Mouse (Mus musculus) stomach, postnatal 0 days (tissue): ENCODE results near the gene Inf2. TPM values are rescaled to one million over a fixed set of nuclear protein-coding genes. Genes with fewer than 3 reads are reported as not detected.

ENCODE experiments used
- ATAC-seq: fragments of 200-750 bp; cut with Nextera tagmentation; 2 replicates; pipeline ENCODE4 v1.8.0; 2017; ENCODE audit not compliant: low FRiP score, low TSS enrichment
- DNase-seq: peaks from one replicate; pipeline ENCODE4 v3.0.0-alpha.2; 2016; ENCODE audit warnings: low spot score
- H3K27ac ChIP-seq: fragments of 300-500 bp; sonication (generic); replicated peaks from 2 replicates; pipeline ENCODE4 v1.5.1; 2014; ENCODE audit warnings: mild to moderate bottlenecking, control low read depth
- H3K27me3 ChIP-seq: fragments of 300-500 bp; sonication (generic); 2 replicates; pipeline ENCODE4 v1.6.1; 2014; ENCODE audit warnings: low read length; ENCODE audit not compliant: control insufficient read depth, insufficient read depth
- H3K36me3 ChIP-seq: fragments of 300-500 bp; sonication (generic); 2 replicates; pipeline ENCODE4 v1.6.1; 2014; ENCODE audit warnings: low read length, mixed read lengths; ENCODE audit not compliant: control insufficient read depth, insufficient read depth
- H3K4me1 ChIP-seq: fragments of 300-500 bp; sonication (generic); replicated peaks from 2 replicates; pipeline ENCODE4 v1.6.1; 2014; ENCODE audit warnings: antibody characterized with exemption; ENCODE audit not compliant: control insufficient read depth, insufficient read depth
- H3K4me2 ChIP-seq: fragments of 300-500 bp; sonication (generic); replicated peaks from 2 replicates; pipeline ENCODE4 v1.6.1; 2014; ENCODE audit warnings: low read depth, mild to moderate bottlenecking, control low read depth, moderate library complexity
- H3K4me3 ChIP-seq: fragments of 300-500 bp; sonication (generic); 2 replicates; pipeline ENCODE4 v1.5.1; 2014; ENCODE audit warnings: low read depth, low read length, control low read depth
- H3K9ac ChIP-seq: fragments of 300-500 bp; sonication (generic); 2 replicates; pipeline ENCODE4 v1.6.1; 2014; ENCODE audit warnings: mild to moderate bottlenecking, low read length, control low read depth, mixed read lengths
- H3K9me3 ChIP-seq: fragments of 300-500 bp; sonication (generic); 2 replicates; pipeline ENCODE4 v1.6.1; 2016; ENCODE audit warnings: low read length; ENCODE audit not compliant: control insufficient read depth
- CTCF ChIP-seq: IDR thresholded peaks from 2 replicates; pipeline ENCODE4 v1.5.1; 2016; ENCODE audit warnings: antibody characterized with exemption, low read depth, mild to moderate bottlenecking, moderate library complexity
- EP300 ChIP-seq: optimal IDR thresholded peaks from 2 replicates; pipeline ENCODE3; 2016; ENCODE audit warnings: antibody characterized with exemption
- WGBS: fragments of 180-500 bp; shearing (Covaris S2); extraction: QIAGEN DNeasy Blood & Tissue Kit; methylation state at CpG from one replicate; pipeline ENCODE4 v1.1.7; 2014; 5-methylcytosine and 5-hydroxymethylcytosine counted together
- polyA plus RNA-seq: library from polyadenylated mRNA; unstranded; fragments of >200 nt; fragmentation: Nextera tagmentation; extraction: Ambion mirVana; gene quantifications from 2 replicates; pipeline ENCODE4 v1.2.1, GENCODE M21; 2015

Inf2 gene
- polyA plus RNA-seq, 1 experiment from 2014 or later = 1.5 TPM

GRCm38 (mm10) chr12:112579926-112580325 is 8.7 kb upstream of the Inf2 start:
- Histone ChIP-seq H3K4me1 (peaks cover 15% of the 10 kb centered on the region; the same call in 1 of the 2 replicates), H3K4me2 (no peak overlapping the region), H3K27ac (no peak overlapping the region), H3K36me3 (no peaks in the 10 kb centered on the region), H3K4me3 (no peak overlapping the region), H3K27me3 (no peaks in the 10 kb centered on the region), H3K9ac (no peak overlapping the region), H3K9me3 (no peaks in the 10 kb centered on the region)
- DNase-seq = no peak
- no peak for ATAC-seq
- WGBS = 67% methylated on average over 8 of the region's 8 CpGs
- TF ChIP-seq CTCF (no peak), EP300 (no peak)

- Histone ChIP-seq H3K4me2 (no peak overlapping the region), H3K27ac (no peak overlapping the region), H3K4me1 (peaks cover 15% of the 10 kb centered on the region; the same call in 1 of the 2 replicates), H3K27me3 (no peaks in the 10 kb centered on the region), H3K36me3 (no peaks in the 10 kb centered on the region), H3K9ac (no peak overlapping the region), H3K4me3 (no peak overlapping the region), H3K9me3 (no peaks in the 10 kb centered on the region)
- no peak for DNase-seq
- 72% methylated on average over 3 of the region's 3 CpGs for WGBS
- no peak for TF ChIP-seq EP300
- TF ChIP-seq CTCF = no peak
- ATAC-seq = no peak
Observed at GRCm38 (mm10) chr12:112581113-112581512, 7.5 kb upstream of the Inf2 start.

GRCm38 (mm10) chr12:112584954-112585353 is 3.6 kb upstream of the Inf2 start:
- ATAC-seq (no peak), DNase-seq (no peak)
- Histone ChIP-seq H3K4me3 (no peak overlapping the region), H3K4me2 (no peak overlapping the region), H3K4me1 (peaks cover 5% of the 10 kb centered on the region; the same call in 1 of the 2 replicates), H3K36me3 (no peaks in the 10 kb centered on the region), H3K9ac (no peak overlapping the region), H3K27me3 (no peaks in the 10 kb centered on the region), H3K9me3 (no peaks in the 10 kb centered on the region), H3K27ac (no peak overlapping the region)
- TF ChIP-seq EP300 (no peak), CTCF (no peak)
- WGBS = 61% methylated on average over 7 of the region's 7 CpGs

GRCm38 (mm10) chr12:112585924-112586538 is 2.6 kb upstream of the Inf2 start:
- Histone ChIP-seq H3K9me3 (no peaks in the 10 kb centered on the region), H3K4me1 (peaks cover 3% of the 10 kb centered on the region; the same call in 1 of the 2 replicates), H3K27me3 (no peaks in the 10 kb centered on the region), H3K4me3 (no peak overlapping the region), H3K9ac (no peak overlapping the region), H3K4me2 (no peak overlapping the region), H3K36me3 (no peaks in the 10 kb centered on the region), H3K27ac (no peak overlapping the region)
- TF ChIP-seq CTCF (peak; percentile 51), EP300 (no peak)
- DNase-seq = peak; percentile 51
- WGBS = 64% methylated on average over 7 of the region's 7 CpGs
- ATAC-seq = peak; percentile 71

- no peaks in the 10 kb centered on the region for H3K9me3 ChIP-seq
- ATAC-seq (0 out of 2 replicates have a peak, but pooled peaks have one; percentile 1), DNase-seq (no peak)
- TF ChIP-seq EP300 (no peak), CTCF (no peak)
- no peak overlapping the region for H3K4me2 ChIP-seq
- H3K36me3 ChIP-seq = no peaks in the 10 kb centered on the region
- no peak overlapping the region for H3K27ac ChIP-seq
- 74% methylated on average over 14 of the region's 14 CpGs for WGBS
- H3K4me3 ChIP-seq = no peak overlapping the region
- H3K9ac ChIP-seq = no peak overlapping the region
- H3K4me1 ChIP-seq = peaks cover 3% of the 10 kb centered on the region; the same call in 1 of the 2 replicates
- no peaks in the 10 kb centered on the region for H3K27me3 ChIP-seq
Observed at GRCm38 (mm10) chr12:112587125-112588124, 1.2 kb upstream of the Inf2 start.
